Mouse (Mus musculus) forebrain, embryonic 10.5 days (tissue): ENCODE results near the gene Itgam. TPM values are rescaled to one million over a fixed set of nuclear protein-coding genes. Genes with fewer than 3 reads are reported as not detected.

Experiments used
- DNase-seq: peaks from one replicate; pipeline ENCODE4 v3.0.0-alpha.2; 2017; ENCODE audit warnings: low spot score; ENCODE audit errors: extremely low spot score
- H3K27ac ChIP-seq: fragments of 300-500 bp; sonication (generic); 2 replicates; pipeline ENCODE4 v1.5.1; 2016; ENCODE audit warnings: mild to moderate bottlenecking
- H3K27me3 ChIP-seq: fragments of 300-500 bp; sonication (generic); 2 replicates; pipeline ENCODE4 v1.6.1; 2016; ENCODE audit warnings: mild to moderate bottlenecking; ENCODE audit not compliant: poor library complexity, severe bottlenecking
- H3K36me3 ChIP-seq: fragments of 300-500 bp; sonication (generic); replicated peaks from 2 replicates; pipeline ENCODE4 v1.6.1; 2016; ENCODE audit warnings: mild to moderate bottlenecking, moderate library complexity
- H3K4me1 ChIP-seq: fragments of 300-500 bp; sonication (generic); 2 replicates; pipeline ENCODE4 v1.6.1; 2016
- H3K4me3 ChIP-seq: fragments of 300-500 bp; sonication (generic); 2 replicates; pipeline ENCODE4 v1.5.1; 2016; ENCODE audit warnings: mild to moderate bottlenecking, moderate library complexity
- H3K9me3 ChIP-seq: fragments of 300-500 bp; sonication (generic); 2 replicates; pipeline ENCODE4 v1.6.1; 2016; ENCODE audit warnings: mild to moderate bottlenecking, moderate library complexity
- WGBS: fragments of 180-500 bp; shearing (Covaris S2); methylation state at CpG from one replicate; pipeline ENCODE4 v1.1.7; 2016; 5-methylcytosine and 5-hydroxymethylcytosine counted together
- polyA plus RNA-seq: library from polyadenylated mRNA; unstranded; fragments of >200 nt; fragmentation: Nextera tagmentation; extraction: Ambion mirVana; gene quantifications from 2 replicates; pipeline ENCODE4 v1.2.1, GENCODE M21; 2016

Itgam gene
- polyA plus RNA-seq, 1 experiment from 2014 or later: 0.40 TPM

GRCm38 (mm10) chr7:128114371-128115105 lies 52.1 kb downstream of the Itgam start:
- H3K36me3 ChIP-seq: no peaks in the 10 kb centered on the region
- 94% methylated on average over 11 of the region's 11 CpGs for WGBS
- no peaks in the 10 kb centered on the region for H3K9me3 ChIP-seq
- H3K27ac ChIP-seq: no peak overlapping the region
- H3K4me1 ChIP-seq: no peaks in the 10 kb centered on the region
- no peak overlapping the region for H3K4me3 ChIP-seq
- no peaks in the 10 kb centered on the region for H3K27me3 ChIP-seq
- no peak for DNase-seq

GRCm38 (mm10) chr7:128115211-128115958 lies 52.9 kb downstream of the Itgam start:
- no peak overlapping the region for H3K4me3 ChIP-seq
- WGBS: 80% methylated on average over 5 of the region's 5 CpGs
- no peak overlapping the region for H3K27ac ChIP-seq
- H3K27me3 ChIP-seq: no peaks in the 10 kb centered on the region
- no peak for DNase-seq
- no peaks in the 10 kb centered on the region for H3K4me1 ChIP-seq
- H3K36me3 ChIP-seq: no peaks in the 10 kb centered on the region
- no peaks in the 10 kb centered on the region for H3K9me3 ChIP-seq

GRCm38 (mm10) chr7:128116396-128116795 lies 54.0 kb downstream of the Itgam start:
- H3K4me3 ChIP-seq: no peak overlapping the region
- H3K36me3 ChIP-seq: no peaks in the 10 kb centered on the region
- DNase-seq: no peak
- H3K4me1 ChIP-seq: no peaks in the 10 kb centered on the region
- whole genome bisulfite sequencing: 91% methylated on average over 5 of the region's 5 CpGs
- no peaks in the 10 kb centered on the region for H3K9me3 ChIP-seq
- H3K27me3 ChIP-seq: no peaks in the 10 kb centered on the region
- no peak overlapping the region for H3K27ac ChIP-seq

GRCm38 (mm10) chr7:128119726-128120490 lies 57.5 kb downstream of the Itgam start:
- Histone ChIP-seq H3K27ac (no peak overlapping the region), H3K36me3 (no peaks in the 10 kb centered on the region), H3K4me1 (no peaks in the 10 kb centered on the region), H3K4me3 (no peak overlapping the region), H3K27me3 (no peaks in the 10 kb centered on the region), H3K9me3 (no peaks in the 10 kb centered on the region)
- no peak for DNase-seq
- WGBS: 88% methylated on average over 6 of the region's 6 CpGs

GRCm38 (mm10) chr7:128128741-128129720 lies 66.6 kb downstream of the Itgam start, which contains the start of gene Itgax:
TSS of gene Itgax (plus strand) at chr7:128129547.
- WGBS: 86% methylated on average over 8 of the region's 8 CpGs
- DNase-seq: no peak

GRCm38 (mm10) chr7:128132148-128132547 lies 69.7 kb downstream of the Itgam start:
- H3K36me3 ChIP-seq: no peaks in the 10 kb centered on the region
- no peaks in the 10 kb centered on the region for H3K4me1 ChIP-seq
- no peaks in the 10 kb centered on the region for H3K9me3 ChIP-seq
- no peak overlapping the region for H3K4me3 ChIP-seq
- no peaks in the 10 kb centered on the region for H3K27me3 ChIP-seq
- DNase-seq: no peak
- WGBS: 91% methylated on average over 5 of the region's 5 CpGs
- H3K27ac ChIP-seq: no peak overlapping the region

More at GRCm38 (mm10) chr7:128128741-128129720, 66.6 kb downstream of the Itgam start, which contains the start of gene Itgax:
- Histone ChIP-seq H3K9me3 (no peaks in the 10 kb centered on the region), H3K4me1 (no peaks in the 10 kb centered on the region), H3K4me3 (no peak within 1 kb of the TSS), H3K27me3 (no peaks in the 10 kb centered on the region), H3K36me3 (no peaks in the 10 kb centered on the region), H3K27ac (no peak within 1 kb of the TSS)

- no peaks in the 10 kb centered on the region for H3K4me1 ChIP-seq
- H3K27ac ChIP-seq: no peak overlapping the region
- 80% methylated on average over 2 of the region's 2 CpGs for WGBS
- no peaks in the 10 kb centered on the region for H3K9me3 ChIP-seq
- no peaks in the 10 kb centered on the region for H3K36me3 ChIP-seq
- H3K4me3 ChIP-seq: no peak overlapping the region
- no peaks in the 10 kb centered on the region for H3K27me3 ChIP-seq
- DNase-seq: no peak
Observed at GRCm38 (mm10) chr7:128133596-128133995, 71.2 kb downstream of the Itgam start.

GRCm38 (mm10) chr7:128136927-128137326 lies 74.5 kb downstream of the Itgam start:
- DNase-seq: no peak
- Histone ChIP-seq H3K9me3 (no peaks in the 10 kb centered on the region), H3K4me1 (no peaks in the 10 kb centered on the region), H3K36me3 (no peaks in the 10 kb centered on the region), H3K27me3 (no peaks in the 10 kb centered on the region), H3K27ac (no peak overlapping the region), H3K4me3 (no peak overlapping the region)
- WGBS: 69% methylated on average over 4 of the region's 4 CpGs

GRCm38 (mm10) chr7:128139611-128140010 lies 77.2 kb downstream of the Itgam start:
- no peak for DNase-seq
- Histone ChIP-seq H3K27ac (no peak overlapping the region), H3K4me1 (no peaks in the 10 kb centered on the region), H3K9me3 (no peaks in the 10 kb centered on the region), H3K27me3 (no peaks in the 10 kb centered on the region), H3K4me3 (no peak overlapping the region), H3K36me3 (no peaks in the 10 kb centered on the region)
- WGBS: 95% methylated on average over 6 of the region's 6 CpGs

GRCm38 (mm10) chr7:128150970-128151369 lies 88.5 kb downstream of the Itgam start:
- no peaks in the 10 kb centered on the region for H3K4me1 ChIP-seq
- H3K27ac ChIP-seq: no peak overlapping the region
- H3K36me3 ChIP-seq: no peaks in the 10 kb centered on the region
- no peak overlapping the region for H3K4me3 ChIP-seq
- no peak for DNase-seq
- no peaks in the 10 kb centered on the region for H3K27me3 ChIP-seq
- WGBS: 94% methylated on average over 8 of the region's 8 CpGs
- no peaks in the 10 kb centered on the region for H3K9me3 ChIP-seq

- Histone ChIP-seq H3K27me3 (no peaks in the 10 kb centered on the region), H3K4me3 (no peak within 1 kb of the TSS), H3K27ac (no peak within 1 kb of the TSS), H3K36me3 (no peaks in the 10 kb centered on the region), H3K4me1 (no peaks in the 10 kb centered on the region), H3K9me3 (no peaks in the 10 kb centered on the region)
- DNase-seq: no peak
- 95% methylated on average over 21 of the region's 21 CpGs for WGBS
Observed at GRCm38 (mm10) chr7:128154076-128154475, 91.6 kb downstream of the Itgam start, which contains the start of gene Itgad. TSS of gene Itgad (plus strand) at chr7:128154376.

- H3K27ac ChIP-seq: no peak overlapping the region
- no peaks in the 10 kb centered on the region for H3K36me3 ChIP-seq
- WGBS: 67% methylated on average over 10 of the region's 10 CpGs
- no peaks in the 10 kb centered on the region for H3K27me3 ChIP-seq
- no peak overlapping the region for H3K4me3 ChIP-seq
- no peaks in the 10 kb centered on the region for H3K9me3 ChIP-seq
- no peaks in the 10 kb centered on the region for H3K4me1 ChIP-seq
- no peak for DNase-seq
Observed at GRCm38 (mm10) chr7:128154924-128155323, 92.5 kb downstream of the Itgam start.
